Mouse (Mus musculus): Measurements from ENCODE around the gene Slfn8.

DNA sequence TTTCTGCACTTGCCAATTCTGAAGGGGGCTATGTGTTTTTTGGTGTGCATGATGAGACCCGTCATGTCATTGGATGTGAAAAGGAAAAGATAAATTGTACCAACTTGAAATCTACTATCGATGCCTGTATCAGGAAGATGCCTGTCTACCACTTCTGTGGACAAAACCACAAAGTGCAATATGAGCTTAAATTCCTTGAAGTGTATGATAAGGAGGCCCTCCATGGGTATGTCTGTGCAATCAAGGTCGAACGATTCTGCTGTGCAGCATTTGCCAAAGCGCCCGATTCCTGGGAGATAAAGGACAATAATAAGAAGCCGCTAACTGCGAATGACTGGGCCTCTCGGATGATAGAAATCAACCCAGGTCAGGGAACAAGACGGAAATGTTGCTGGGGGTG, 63.7 kb downstream of the Slfn8 start:
- TF ChIP-seq CTCF (IDR thresholded peaks at IDR 0.05; ENCODE audit: control insufficient read depth, insufficient read depth, insufficient replicate concordance, low read depth, low read length) (no peak), POLR2A (IDR thresholded peaks at IDR 0.05; ENCODE audit: control insufficient read depth, low read depth, low read length) (no peak)

Data from testis, adult 2 months (tissue).